Mouse (Mus musculus) T-helper 17 cell (primary cell): ENCODE measurements around the gene Cep19.

Experiments used
- in situ Hi-C, 2 experiments: fragments of 300-600 bp; cut with MboI, MseI; formaldehyde crosslinking; loops; 1 replicate in 1 of 2; 2 replicates in 1 of 2; pipeline ENCODE4 v1.15.1; 2025; ENCODE audit warnings: high pct_unique_total_duplicates in 2 of 2

Gene Cep19

DNA sequence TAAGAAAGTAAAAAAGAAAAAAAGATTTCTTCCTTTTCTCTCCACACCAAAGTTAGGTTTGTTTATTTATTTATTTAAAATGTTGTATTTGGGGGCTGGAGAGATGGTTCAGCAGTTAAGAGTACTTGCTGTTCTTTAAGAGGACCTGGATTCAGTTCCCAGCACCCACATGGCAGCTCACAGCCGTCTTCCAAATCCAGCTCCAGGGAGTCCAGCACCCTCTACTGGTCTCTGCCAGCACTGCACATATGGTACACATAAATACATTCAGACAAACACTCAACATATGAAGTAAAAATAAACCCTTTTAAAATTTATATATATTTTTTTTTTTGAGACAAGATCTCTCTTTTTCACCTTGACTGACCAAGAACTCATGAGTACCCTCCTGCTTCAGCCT lies 6.1 kb downstream of the Cep19 start:
- in situ Hi-C loops, result loop anchor here in 1 of 2 experiments (10.0 kb wide), 1 partner anchor 161 kb away; the partner anchor contains the start of genes 0610012G03Rik and Ncbp2

DNA sequence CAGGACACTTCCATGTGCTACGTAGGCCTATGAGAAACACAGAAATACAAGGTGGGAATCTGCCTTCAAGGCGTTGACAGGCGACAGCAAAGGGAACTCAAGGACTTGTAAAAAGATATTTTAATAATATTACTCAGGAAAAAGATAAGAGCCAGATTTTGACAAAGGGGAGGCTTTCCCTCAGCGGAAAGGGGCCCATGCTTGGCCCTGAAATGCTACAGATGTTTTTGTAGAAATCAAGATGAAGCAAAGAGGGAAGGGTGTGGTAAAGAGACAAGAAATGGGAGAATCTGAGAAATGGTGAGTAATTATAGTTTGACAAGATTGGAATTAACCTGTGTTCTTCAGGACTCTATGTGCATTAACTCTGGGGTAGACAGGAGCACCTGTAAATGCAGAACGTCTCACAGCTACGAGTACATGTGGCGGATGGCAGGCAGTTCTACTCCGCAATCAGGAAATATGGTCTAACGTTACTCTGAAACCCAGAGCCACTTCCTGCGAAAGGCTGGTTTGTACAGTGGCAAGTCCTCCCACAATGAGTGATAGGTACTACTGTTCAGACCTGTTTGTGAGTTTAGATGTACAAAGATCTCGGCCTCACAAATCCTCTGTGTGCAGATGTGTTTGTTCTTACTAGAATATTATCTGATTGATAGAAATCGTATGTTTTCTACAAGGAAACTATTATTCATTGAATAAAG lies 7.9 kb downstream of the Cep19 start:
- in situ Hi-C loops, result loop anchor here in 1 of 2 experiments (10.0 kb wide), 1 partner anchor 163 kb away; the partner anchor contains the start of genes 0610012G03Rik and Ncbp2

DNA sequence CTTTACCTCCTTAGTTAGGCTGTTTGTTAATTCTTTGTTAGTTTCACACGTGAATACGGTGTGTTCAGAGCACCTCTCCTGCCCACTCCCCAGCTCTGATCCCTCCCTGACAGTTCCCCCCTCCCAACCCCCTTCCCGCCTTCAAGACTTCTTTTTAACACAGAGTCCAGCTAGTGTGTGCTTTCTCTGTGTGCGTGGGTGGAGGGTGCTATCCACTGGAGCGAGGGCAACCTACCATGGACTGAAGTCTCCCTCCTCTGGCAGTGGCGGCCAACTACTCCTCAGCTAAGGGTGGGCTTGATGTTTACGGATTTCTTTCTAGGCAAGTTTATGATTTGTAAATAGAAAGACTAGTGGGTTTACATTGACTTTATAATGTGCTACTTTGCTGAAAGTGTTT lies 8.6 kb downstream of the Cep19 start:
- in situ Hi-C loops, result loop anchor here in 1 of 2 experiments (10.0 kb wide), 1 partner anchor 163 kb away; the partner anchor contains the start of genes 0610012G03Rik and Ncbp2

DNA sequence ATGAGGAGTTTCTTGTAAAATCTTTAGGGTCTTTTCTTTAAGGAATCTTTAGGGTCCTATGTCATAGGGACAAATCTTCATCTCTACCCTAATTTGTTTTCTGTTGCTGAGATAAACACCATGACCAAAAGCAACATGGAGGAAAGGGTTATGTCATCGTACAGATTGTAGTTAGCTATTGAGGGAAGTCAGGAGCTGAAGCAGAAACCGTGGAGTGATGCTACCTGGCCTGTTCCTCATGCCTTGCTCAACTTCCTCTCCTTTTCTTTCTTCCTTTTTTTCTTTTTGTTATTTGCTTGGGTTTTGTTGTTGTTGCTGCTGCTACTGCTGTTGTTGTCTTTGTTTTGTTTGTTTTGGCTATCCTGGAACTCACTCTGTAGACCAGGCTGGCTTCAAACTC lies 9.0 kb downstream of the Cep19 start:
- in situ Hi-C loops, result loop anchor here in 1 of 2 experiments (10.0 kb wide), 1 partner anchor 164 kb away; the partner anchor contains the start of genes 0610012G03Rik and Ncbp2

DNA sequence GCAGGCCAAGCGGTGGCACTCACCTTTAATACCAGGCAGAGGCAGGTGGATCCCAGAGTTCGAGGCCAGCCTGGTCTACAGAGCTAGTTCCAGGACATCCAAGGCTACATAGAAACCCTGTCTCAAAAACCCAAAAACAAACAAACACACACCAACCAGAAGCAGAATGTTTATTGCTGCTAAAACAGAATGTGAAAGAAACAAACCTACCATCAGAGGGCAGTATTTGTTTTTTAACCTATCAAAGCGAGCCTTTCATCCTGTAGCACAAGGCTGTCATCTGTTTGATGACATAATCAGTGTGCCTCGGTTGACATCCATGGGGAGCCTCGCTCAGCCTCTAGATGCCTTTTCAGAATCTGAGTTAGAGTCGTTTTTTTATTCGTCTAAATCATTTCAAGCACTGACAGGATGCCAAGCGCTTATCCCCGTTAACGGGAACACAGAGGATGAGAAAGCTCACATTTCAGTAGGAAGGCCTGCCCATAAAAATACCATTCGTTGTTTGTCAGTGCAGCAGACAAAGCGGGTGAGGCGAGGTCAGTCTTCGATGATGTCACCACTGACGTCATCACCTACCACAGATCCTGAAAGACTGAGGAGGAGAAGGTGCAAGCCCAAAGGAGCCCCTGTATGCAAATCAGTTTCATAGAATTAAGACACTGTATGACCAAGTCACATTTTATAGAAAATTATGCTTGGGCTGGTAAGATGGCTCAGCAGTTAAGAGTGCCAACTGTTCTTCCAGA lies 11.5 kb downstream of the Cep19 start:
- in situ Hi-C loops, result loop anchor here in 1 of 2 experiments (5.0 kb wide), 2 partner anchors 91 to 496 kb away; partner anchors contain the start of gene Tfrc

DNA sequence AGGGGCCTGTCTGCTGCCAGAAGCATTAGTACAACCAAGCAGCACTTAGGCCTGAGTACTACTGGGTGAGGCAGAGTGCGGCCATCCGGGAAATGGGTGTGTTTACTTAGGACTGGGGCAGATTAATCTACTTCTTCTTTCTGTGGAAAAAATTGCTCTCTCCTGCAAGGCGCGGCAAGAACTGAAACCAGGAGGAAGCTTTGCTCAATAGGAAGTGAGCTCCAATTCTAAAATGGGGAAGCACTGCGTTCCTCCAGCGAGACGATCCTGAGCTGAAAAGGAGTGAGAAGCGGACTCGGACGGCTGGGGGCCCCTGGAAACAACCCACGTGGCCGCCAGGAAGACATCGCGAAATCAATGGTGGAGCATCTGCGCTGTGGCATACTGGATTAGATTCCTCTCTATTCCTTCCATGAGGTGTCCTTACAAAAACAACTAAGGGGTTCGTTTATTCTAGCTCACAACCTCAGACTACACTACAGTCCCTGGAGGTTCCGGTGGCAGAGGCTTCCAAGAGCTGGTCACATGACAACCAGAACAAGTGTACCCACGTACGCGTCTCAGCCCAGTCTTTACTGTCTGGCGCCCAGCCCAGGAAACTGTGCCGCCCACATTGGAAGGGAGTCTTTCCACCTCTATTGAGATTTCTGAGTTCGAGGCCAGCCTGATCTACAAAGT lies 14.1 kb downstream of the Cep19 start:
- in situ Hi-C loops, result loop anchor here in 1 of 2 experiments (5.0 kb wide), 2 partner anchors 89 to 494 kb away; partner anchors contain the start of gene Tfrc

DNA sequence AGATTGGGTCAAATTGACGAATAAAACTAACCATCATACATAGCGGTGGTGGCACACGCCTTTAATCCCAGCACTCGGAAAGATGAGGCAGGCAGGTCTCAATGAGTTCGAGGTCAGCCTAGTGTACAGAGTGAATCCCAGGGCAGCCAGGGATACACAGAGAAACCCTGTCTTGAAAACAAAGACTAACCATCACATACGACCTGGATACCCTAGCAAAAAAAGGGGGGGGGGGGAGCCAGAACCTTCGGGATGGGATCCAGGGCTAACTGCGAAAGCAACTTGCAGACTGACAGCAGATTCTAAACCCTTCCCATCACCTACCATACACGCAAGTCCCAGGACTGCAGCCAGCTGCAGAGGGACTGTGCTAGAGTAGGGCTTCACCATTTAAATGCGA lies 14.8 kb downstream of the Cep19 start:
- in situ Hi-C loops, result loop anchor here in 1 of 2 experiments (5.0 kb wide), 2 partner anchors 88 to 493 kb away; partner anchors contain the start of gene Tfrc

DNA sequence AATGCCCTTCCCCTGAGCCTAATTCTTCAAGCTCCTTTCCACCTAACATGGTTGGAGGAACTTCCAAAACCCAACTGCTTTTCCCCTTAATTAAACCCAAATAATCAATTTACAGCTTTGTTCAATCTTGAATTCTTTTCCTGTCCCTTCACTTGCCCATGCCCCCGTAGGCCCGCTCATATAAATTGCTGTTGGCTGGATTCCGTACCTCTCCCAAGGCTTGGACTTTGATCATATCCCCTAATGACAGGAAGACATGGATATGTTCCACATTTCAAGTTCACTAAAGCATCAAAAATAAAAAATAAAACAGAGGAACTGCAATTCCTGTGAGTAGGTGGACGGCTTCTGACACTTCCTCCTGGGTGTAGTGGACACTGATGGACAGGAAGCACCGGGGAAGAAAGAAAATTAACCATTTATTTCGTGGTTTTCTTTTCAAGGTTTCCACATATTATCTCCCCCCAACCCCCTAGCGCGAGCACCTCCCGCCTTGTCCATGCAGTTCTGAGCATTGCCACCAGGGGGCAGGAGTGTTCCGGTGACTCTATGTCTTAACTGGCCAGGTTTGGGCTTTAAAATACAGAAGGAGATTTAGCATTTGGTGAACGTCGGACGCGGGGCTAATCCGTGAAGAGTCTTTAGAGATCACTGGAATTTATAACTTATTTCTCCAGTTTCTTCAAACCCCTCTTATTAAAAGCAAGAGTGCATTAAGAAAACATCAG lies 15.5 kb downstream of the Cep19 start:
- in situ Hi-C loops, result loop anchor here (5.0 kb wide), 2 partner anchors 87 to 492 kb away; partner anchors contain the start of gene Tfrc (in 1 of the 2)

DNA sequence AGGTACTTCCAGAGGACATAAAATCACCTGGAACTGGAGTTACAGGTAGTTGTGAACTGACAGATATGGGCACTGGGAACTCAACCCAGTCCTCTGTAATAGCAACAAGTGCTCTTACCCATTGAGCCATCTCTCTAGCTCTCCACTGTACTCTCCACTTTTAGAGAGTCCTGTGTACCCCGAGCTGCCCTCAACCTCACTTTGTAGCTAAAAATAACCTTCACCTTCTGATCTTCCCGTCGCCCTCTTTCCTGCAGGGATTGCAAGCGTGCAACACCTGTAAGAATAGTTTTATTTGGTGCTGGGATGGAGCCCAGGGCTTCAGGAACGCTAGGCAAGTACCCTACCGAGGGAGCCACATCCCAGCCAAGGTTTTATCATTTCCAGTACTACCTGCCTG lies 16.2 kb downstream of the Cep19 start:
- in situ Hi-C loops, result loop anchor here in 1 of 2 experiments (5.0 kb wide), 1 partner anchor 87 kb away; no protein-coding TSS in a partner anchor

DNA sequence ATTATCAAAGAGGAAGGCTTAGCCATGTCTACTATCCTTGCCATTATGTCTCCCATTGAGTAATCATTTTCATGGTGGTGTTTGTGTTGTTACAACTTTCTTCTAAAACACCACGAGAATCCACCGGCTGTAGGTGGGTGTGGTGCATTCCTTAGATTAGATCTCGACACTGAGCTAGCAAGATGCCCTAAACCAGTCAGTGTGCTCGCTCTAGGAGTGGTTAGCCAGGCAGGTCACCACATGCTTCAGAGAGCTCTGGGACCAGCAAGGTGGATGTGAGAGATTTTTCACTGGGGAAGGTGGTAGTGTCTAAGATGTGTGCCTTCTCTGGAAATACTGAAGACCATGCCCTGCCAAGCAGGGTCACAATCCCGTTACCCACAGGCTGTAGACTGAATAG lies 16.6 kb downstream of the Cep19 start:
- in situ Hi-C loops, result loop anchor here in 1 of 2 experiments (5.0 kb wide), 1 partner anchor 86 kb away; no protein-coding TSS in a partner anchor

DNA sequence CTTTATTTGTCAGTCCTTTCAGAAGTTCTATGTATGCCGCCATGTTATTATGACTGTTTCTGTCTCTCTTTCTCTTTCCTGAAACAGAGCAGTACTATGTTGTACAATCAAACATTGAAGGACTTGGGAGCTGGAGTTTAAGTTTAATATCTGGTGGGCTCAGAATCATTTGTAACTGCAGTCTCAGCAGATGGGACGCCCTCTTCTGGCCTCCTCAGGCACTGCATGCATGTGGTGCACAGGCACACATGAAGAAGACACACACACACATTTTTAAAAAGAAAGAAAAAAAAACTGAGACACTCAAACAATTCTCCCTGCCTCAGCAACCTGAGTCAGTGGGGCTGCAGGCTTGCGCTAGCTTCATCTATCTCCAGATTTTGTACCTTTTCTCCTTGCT lies 20.9 kb downstream of the Cep19 start:
- in situ Hi-C loops, result no loop called here

DNA sequence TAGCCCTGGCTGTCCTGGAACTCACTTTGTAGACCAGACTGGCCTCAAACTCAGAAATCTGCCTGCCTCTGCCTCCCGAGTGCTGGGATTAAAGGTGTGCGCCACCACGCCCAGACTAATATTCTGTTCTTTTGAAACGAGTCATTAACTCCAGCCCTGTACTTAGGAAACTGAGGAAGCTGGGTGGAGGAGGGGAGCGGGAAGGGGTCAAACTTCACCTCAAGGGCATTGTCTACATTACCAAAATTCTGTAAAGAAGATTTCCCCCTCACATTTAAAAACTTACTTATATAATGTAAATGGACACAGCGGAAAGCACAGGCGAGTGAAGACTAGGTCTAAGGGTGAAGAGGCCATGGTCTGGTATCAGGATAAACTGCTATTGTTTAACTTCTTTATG lies 24.4 kb downstream of the Cep19 start:
- in situ Hi-C loops, result no loop called here

DNA sequence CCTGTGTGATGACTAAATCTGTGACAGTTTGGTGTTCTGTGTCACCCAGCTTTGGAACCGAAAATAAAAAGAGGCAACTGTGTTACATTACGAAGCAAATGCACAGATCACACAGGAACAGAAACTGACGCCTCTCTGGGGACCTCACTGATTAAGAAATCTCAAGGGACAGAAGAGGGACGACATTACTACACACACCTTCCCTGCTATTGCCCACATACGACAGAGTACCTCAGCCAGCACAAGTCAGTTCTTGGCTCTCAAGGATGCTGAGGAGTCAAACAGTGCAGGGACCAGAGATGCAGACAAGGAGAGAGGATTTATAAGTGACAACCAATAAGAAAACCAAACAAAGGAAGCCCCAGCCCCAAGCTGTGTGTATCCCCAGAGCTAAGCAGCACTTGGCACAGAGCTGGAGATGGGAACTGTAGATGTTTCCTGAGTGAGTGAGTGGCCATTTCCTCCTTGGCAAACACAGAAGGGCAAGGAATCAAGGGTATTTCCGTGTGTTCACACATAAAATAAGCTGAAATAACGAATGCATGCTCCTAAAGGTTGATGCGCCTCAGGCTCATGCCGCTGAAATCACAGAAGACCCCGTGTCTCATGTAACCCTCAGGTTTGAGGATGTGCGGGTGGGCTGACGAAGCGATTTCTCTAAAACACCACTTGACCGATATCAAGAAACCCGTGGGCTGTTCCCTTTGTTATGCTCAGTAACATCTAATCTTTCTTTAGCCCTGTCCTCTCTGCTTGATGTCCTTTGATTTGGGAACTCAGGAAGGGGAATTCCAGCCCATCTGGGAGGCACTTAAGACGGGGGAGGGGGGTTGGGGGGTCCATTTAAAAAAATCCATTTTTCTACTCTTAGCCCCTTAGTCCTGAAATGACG lies 25.1 kb downstream of the Cep19 start:
- in situ Hi-C loops, result loop anchor here in 1 of 2 experiments (5.0 kb wide), 1 partner anchor 268 kb away; no protein-coding TSS in a partner anchor

DNA sequence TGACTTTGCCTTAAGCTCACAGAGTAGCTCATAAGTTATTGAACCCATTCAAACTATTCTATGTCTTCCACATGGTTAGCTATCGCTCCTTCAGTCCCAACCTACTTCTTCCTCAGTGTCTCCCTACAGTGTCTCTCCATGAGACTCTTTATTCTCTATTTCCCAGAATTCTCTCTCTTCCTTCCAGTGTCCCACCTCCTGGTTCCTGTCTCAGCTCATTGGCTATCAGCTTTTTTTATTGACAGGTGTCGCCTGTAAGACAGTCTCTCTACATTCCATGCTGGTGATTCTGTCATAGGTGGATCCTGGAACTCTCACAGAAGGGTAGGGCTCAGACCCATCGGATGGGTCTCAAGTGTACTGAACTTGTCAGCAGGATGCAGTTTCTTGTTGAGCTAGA lies 25.8 kb downstream of the Cep19 start:
- in situ Hi-C loops, result loop anchor here in 1 of 2 experiments (5.0 kb wide), 1 partner anchor 267 kb away; no protein-coding TSS in a partner anchor

DNA sequence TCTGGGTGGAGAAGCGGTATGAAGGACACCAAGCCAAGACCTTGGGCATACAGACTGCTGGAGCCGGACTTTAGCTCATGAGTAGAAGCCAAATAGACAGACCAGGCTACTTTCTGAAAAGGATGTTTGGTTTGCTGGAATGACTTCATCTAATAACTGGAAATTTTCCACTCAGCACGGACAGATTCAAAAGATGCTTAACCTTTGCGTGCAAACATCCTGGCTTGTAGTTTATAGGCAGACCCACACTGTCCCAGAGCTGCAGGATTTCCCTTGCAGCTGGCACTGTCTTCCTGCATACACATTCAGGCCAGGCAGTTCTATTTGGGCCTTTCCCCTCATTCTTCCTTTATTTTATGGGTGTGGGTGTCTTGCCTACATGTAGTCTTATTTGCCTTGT lies 27.4 kb downstream of the Cep19 start:
- in situ Hi-C loops, result loop anchor here in 1 of 2 experiments (5.0 kb wide), 1 partner anchor 265 kb away; no protein-coding TSS in a partner anchor

DNA sequence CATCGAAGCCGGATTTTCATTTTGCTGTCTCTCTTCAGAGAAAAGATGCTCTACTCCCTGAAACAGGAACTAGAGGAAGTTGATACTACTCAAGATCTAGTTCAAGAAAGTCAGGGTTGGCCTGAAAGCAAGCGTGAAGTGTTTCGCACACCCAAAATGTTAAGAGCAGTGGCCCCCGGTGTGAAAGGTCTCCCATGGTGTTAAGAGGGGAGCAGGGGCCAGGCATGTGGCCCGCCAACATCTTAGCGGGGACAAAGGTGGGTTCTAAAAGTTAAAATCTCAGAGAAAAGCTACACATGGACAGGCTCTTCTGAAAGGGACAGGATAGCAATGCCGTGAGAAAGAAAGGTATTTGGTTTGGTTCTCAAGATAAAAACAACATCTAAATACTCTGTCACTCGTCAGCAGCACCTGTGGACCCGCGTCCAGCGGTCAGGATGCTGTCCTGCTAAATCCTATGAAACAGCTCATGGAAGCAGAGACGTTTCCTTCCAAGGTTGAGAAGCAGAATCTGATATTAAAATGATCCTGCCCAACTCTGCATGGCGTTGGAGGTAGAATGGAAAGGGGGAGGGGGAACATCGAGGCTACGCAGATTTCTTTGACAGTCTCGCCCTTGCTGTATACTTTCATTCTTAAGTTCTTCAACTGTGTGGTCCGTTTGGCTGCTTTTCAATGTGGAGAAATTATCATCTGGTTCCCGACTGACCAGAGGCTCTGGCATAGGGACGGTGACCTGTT lies 30.0 kb downstream of the Cep19 start:
- in situ Hi-C loops, result loop anchor here in 1 of 2 experiments (5.0 kb wide), 1 partner anchor 263 kb away; no protein-coding TSS in a partner anchor

DNA sequence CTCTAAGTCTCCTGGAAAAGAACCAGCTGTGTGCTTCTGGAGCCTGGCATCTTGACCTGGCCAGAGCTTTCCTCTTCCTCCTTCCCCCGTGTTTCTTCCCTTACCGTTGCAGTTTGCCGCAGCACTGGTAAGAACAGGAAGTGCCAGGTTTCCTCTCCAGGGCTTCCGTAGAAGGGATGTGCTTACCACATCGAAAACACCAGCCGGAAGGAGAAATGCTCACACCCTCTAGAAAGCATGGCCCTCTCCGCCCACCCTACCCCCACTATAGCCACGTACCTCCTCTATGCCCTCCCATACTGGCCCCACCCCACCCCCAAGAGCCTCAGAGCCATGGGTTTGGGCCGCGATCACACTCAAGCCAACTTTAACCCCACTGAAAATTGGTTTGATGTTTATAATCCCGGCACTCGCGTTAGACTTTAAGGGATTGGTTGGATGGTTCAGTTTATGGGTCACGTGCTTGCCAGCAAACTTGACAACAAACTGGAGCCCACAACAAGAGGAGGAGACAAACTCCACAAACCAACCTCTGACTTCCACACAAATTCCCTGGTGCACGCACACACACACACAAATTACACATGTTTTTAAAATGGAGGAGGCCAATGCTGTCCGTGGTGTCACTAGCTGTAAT lies 30.7 kb downstream of the Cep19 start:
- in situ Hi-C loops, result no loop called here

DNA sequence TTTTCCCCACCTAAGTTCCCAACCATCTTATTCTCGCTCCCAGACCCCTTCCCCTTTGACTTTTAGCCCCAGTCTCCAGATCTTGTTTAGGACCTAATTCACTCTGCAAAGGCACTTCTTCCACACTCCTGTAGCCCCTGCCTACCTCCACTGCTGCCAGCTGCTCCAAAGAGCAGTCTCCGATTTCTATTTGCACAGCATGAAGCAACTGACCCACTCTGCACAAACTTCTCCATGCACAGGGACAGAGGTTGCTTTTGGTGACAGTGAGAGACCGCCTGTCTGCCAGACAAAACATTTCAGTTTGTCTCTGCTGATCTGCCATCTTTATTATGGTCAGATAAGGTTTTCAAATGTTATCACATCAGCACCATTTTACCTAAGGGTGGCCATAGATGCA lies 33.5 kb downstream of the Cep19 start:
- in situ Hi-C loops, result no loop called here
